In genomic region chr12:76402991-76403885, GRCm38 (mm10) we compare ENCODE assay signal across 8 mouse cellular contexts. TPM values are rescaled to one million over a fixed set of nuclear protein-coding genes. Genes with fewer than 3 reads are reported as not detected.
DNase-seq lines count a peak whose midpoint lies in the region; ATAC-seq and TF ChIP-seq lines count a peak whose summit lies in the region.

No protein-coding gene starts in this region.

- peaks cover 7% of the 10 kb centered on the region; the same call in 1 of the 2 replicates for H3K4me1 ChIP-seq in forebrain, postnatal 0 days (ENCODE audit: insufficient read depth)
- H3K4me1 ChIP-seq in limb, embryonic 14.5 days (ENCODE audit: control insufficient read depth, insufficient read depth, low read length): peaks cover 18% of the 10 kb centered on the region; the same call in 1 of the 2 replicates
- H3K4me1 ChIP-seq in neural tube, embryonic 14.5 days (ENCODE audit: control insufficient read depth, insufficient read depth, low read length): peaks cover 10% of the 10 kb centered on the region

- peak overlapping the region; percentile 86 for H3K27ac ChIP-seq in forebrain, postnatal 0 days (ENCODE audit: low read depth, low read length)
- H3K27ac ChIP-seq in limb, embryonic 14.5 days (replicated peaks; ENCODE audit: low read depth, low read length): peak overlapping the region; percentile 82
- H3K27ac ChIP-seq in neural tube, embryonic 14.5 days (ENCODE audit: low read depth, low read length): peak overlapping the region; percentile 84

- H3K4me3 ChIP-seq in forebrain, postnatal 0 days (ENCODE audit: low read depth, low read length): peak overlapping the region; percentile 78
- H3K4me3 ChIP-seq in limb, embryonic 14.5 days (replicated peaks; ENCODE audit: low read length): peak overlapping the region; percentile 66
- peak overlapping the region; percentile 67 for H3K4me3 ChIP-seq in neural tube, embryonic 14.5 days (ENCODE audit: low read depth, low read length)

- H3K9ac ChIP-seq in forebrain, postnatal 0 days: peak overlapping the region; percentile 68
- peak overlapping the region; percentile 62 for H3K9ac ChIP-seq in limb, embryonic 14.5 days (ENCODE audit: low read depth, low read length, severe bottlenecking)
- H3K9ac ChIP-seq in neural tube, embryonic 14.5 days (replicated peaks; ENCODE audit: low read depth, low read length): peak overlapping the region; percentile 56; the same call in 1 of the 2 replicates

- TF ChIP-seq CTCF in forebrain, postnatal 0 days (IDR thresholded peaks at IDR 0.05; ENCODE audit: low read depth): no peak; the same call in 1 of the 2 replicates

- peak; percentile 80 for ATAC-seq in forebrain, postnatal 0 days
- peak; percentile 90 for ATAC-seq in limb, embryonic 14.5 days (ENCODE audit: low FRiP score, low read depth)
- ATAC-seq in neural tube, embryonic 14.5 days (ENCODE audit: low read depth): peak; percentile 89

- no peaks in the 10 kb centered on the region for H3K9me3 ChIP-seq in forebrain, postnatal 0 days (ENCODE audit: low read length)
- no peaks in the 10 kb centered on the region for H3K9me3 ChIP-seq in limb, embryonic 14.5 days (ENCODE audit: control insufficient read depth, low read length)
- H3K9me3 ChIP-seq in neural tube, embryonic 14.5 days (ENCODE audit: control insufficient read depth, low read length): no peaks in the 10 kb centered on the region

- peak; percentile 91 for DNase-seq in adrenal gland, postnatal 25 days
- DNase-seq in adrenal gland, adult 2 months: no peak
- peak; percentile 34 to 91 for DNase-seq in right cerebral cortex, postnatal 10 days (ENCODE audit: low spot score in 2 of 2)
- DNase-seq in right cerebral cortex, postnatal 4 days: no peak
- no peak for DNase-seq in forebrain, postnatal 0 days
- DNase-seq in limb, embryonic 14.5 days (ENCODE audit: low spot score): peak; percentile 82
- DNase-seq in frontal cortex, postnatal 14 days (ENCODE audit: low spot score in 2 of 2): no peak

- H3K4me2 ChIP-seq in forebrain, postnatal 0 days (ENCODE audit: low read depth): peak overlapping the region; percentile 72
- H3K4me2 ChIP-seq in limb, embryonic 14.5 days (replicated peaks; ENCODE audit: low read depth, low read length, severe bottlenecking): peak overlapping the region; percentile 90
- H3K4me2 ChIP-seq in neural tube, embryonic 14.5 days (ENCODE audit: low read depth, low read length): peak overlapping the region; percentile 80

- H3K36me3 ChIP-seq in forebrain, postnatal 0 days (ENCODE audit: insufficient read depth): no peaks in the 10 kb centered on the region
- H3K36me3 ChIP-seq in limb, embryonic 14.5 days (ENCODE audit: control insufficient read depth, insufficient read depth, low read length): no peaks in the 10 kb centered on the region
- H3K36me3 ChIP-seq in neural tube, embryonic 14.5 days (ENCODE audit: control insufficient read depth, insufficient read depth, low read length): no peaks in the 10 kb centered on the region

- peaks cover 27% of the 10 kb centered on the region for H3K27me3 ChIP-seq in forebrain, postnatal 0 days (ENCODE audit: insufficient read depth, low read length)
- H3K27me3 ChIP-seq in limb, embryonic 14.5 days (ENCODE audit: control insufficient read depth, insufficient read depth, low read length): peaks cover 28% of the 10 kb centered on the region
- H3K27me3 ChIP-seq in neural tube, embryonic 14.5 days (ENCODE audit: control insufficient read depth, insufficient read depth, low read length): peaks cover 27% of the 10 kb centered on the region

- TF ChIP-seq POLR2A in limb, embryonic 14.5 days (IDR thresholded peaks at IDR 0.05; ENCODE audit: borderline replicate concordance, extremely low read depth, insufficient read depth, insufficient read length): 0 out of 2 replicates have a peak, but pooled peaks have one; percentile 29

- WGBS in forebrain, postnatal 0 days: 1% methylated on average over 54 of the region's 54 CpGs
- 2% methylated on average over 47 of the region's 54 CpGs for WGBS in limb, embryonic 14.5 days
- WGBS in neural tube, embryonic 14.5 days: under 1% methylated on average over 54 of the region's 54 CpGs

RNA-seq across cellular contexts. Expression of gene Hspa2, which starts 0.7 kb away (rescaled TPM):
- 25.6 and 26.3 TPM in 2 replicates for total RNA-seq in adrenal gland, postnatal 25 days (2021)
- total RNA-seq in adrenal gland, adult 2 months (2021): 10 to 100 TPM; 18.7 to 23.8 TPM
- 15.9 and 21.3 TPM in 2 replicates for polyA plus RNA-seq in adrenal gland, adult 2 months (2012; rRNA removed)
- 6.5 and 10.6 TPM in 2 replicates for total RNA-seq in forebrain, postnatal 0 days (2014; rRNA removed)
- 8.4 and 11.6 TPM in 2 replicates for polyA plus RNA-seq in forebrain, postnatal 0 days (2015; fragmentation: Nextera tagmentation; extraction: Ambion mirVana)
- polyA plus RNA-seq in limb, embryonic 14.5 days (2012; rRNA removed): 5.1 and 6.7 TPM in 2 replicates
- polyA plus RNA-seq in limb, embryonic 14.5 days (2014; fragmentation: Nextera tagmentation; extraction: Ambion mirVana): 7.7 and 8.3 TPM in 2 replicates
- 4.7 and 5.7 TPM in 2 replicates for polyA plus RNA-seq in neural tube, embryonic 14.5 days (2014; fragmentation: Nextera tagmentation; extraction: Ambion mirVana)

RNA-seq across cellular contexts. Expression of gene Ppp1r36, which starts 14.1 kb away (rescaled TPM):
- 0.52 TPM in 1 of 2 replicates, not detected in the other for total RNA-seq in adrenal gland, postnatal 25 days (2021)
- total RNA-seq in adrenal gland, adult 2 months (2021): under 1 TPM; 0.23 to 0.24 TPM
- not detected in 2 replicates for polyA plus RNA-seq in adrenal gland, adult 2 months (2012; rRNA removed)
- total RNA-seq in forebrain, postnatal 0 days (2014; rRNA removed): 1.1 and 1.8 TPM in 2 replicates
- polyA plus RNA-seq in forebrain, postnatal 0 days (2015; fragmentation: Nextera tagmentation; extraction: Ambion mirVana): 2.2 and 2.7 TPM in 2 replicates
- 2.1 and 4.2 TPM in 2 replicates for polyA plus RNA-seq in limb, embryonic 14.5 days (2012; rRNA removed)
- polyA plus RNA-seq in limb, embryonic 14.5 days (2014; fragmentation: Nextera tagmentation; extraction: Ambion mirVana): 3.1 and 5.3 TPM in 2 replicates
- 0.81 and 1.5 TPM in 2 replicates for polyA plus RNA-seq in neural tube, embryonic 14.5 days (2014; fragmentation: Nextera tagmentation; extraction: Ambion mirVana)

RNA-seq across cellular contexts. Expression of gene Zbtb1, which starts 33.2 kb away (rescaled TPM):
- 8.1 and 8.2 TPM in 2 replicates for total RNA-seq in adrenal gland, postnatal 25 days (2021)
- total RNA-seq in adrenal gland, adult 2 months (2021): 1 to 10 TPM; 5.0 to 5.5 TPM
- polyA plus RNA-seq in adrenal gland, adult 2 months (2012; rRNA removed): 2.3 and 2.4 TPM in 2 replicates
- total RNA-seq in forebrain, postnatal 0 days (2014; rRNA removed): 3.1 and 3.5 TPM in 2 replicates
- polyA plus RNA-seq in forebrain, postnatal 0 days (2015; fragmentation: Nextera tagmentation; extraction: Ambion mirVana): 1.5 and 2.0 TPM in 2 replicates
- polyA plus RNA-seq in limb, embryonic 14.5 days (2012; rRNA removed): 6.2 and 6.9 TPM in 2 replicates
- 9.4 and 10.5 TPM in 2 replicates for polyA plus RNA-seq in limb, embryonic 14.5 days (2014; fragmentation: Nextera tagmentation; extraction: Ambion mirVana)
- polyA plus RNA-seq in neural tube, embryonic 14.5 days (2014; fragmentation: Nextera tagmentation; extraction: Ambion mirVana): 3.5 and 5.1 TPM in 2 replicates

RNA-seq across cellular contexts. Expression of gene Zbtb25, which starts 33.8 kb away (rescaled TPM):
- 8.7 and 12.9 TPM in 2 replicates for total RNA-seq in adrenal gland, postnatal 25 days (2021)
- total RNA-seq in adrenal gland, adult 2 months (2021): 1 to 10 TPM; 6.9 to 9.4 TPM
- polyA plus RNA-seq in adrenal gland, adult 2 months (2012; rRNA removed): 4.9 and 6.0 TPM in 2 replicates
- total RNA-seq in forebrain, postnatal 0 days (2014; rRNA removed): 15.0 and 25.8 TPM in 2 replicates
- polyA plus RNA-seq in forebrain, postnatal 0 days (2015; fragmentation: Nextera tagmentation; extraction: Ambion mirVana): 13.0 and 13.2 TPM in 2 replicates
- polyA plus RNA-seq in limb, embryonic 14.5 days (2012; rRNA removed): 24.1 and 27.2 TPM in 2 replicates
- 21.4 and 23.9 TPM in 2 replicates for polyA plus RNA-seq in limb, embryonic 14.5 days (2014; fragmentation: Nextera tagmentation; extraction: Ambion mirVana)
- 14.5 and 16.6 TPM in 2 replicates for polyA plus RNA-seq in neural tube, embryonic 14.5 days (2014; fragmentation: Nextera tagmentation; extraction: Ambion mirVana)

Comparison
In these comparisons a context has a peak if more than half of its experiments do, and no peak if none do; other contexts are left out.
1. DNase-seq: peak in adrenal gland, postnatal 25 days (single experiment), right cerebral cortex, postnatal 10 days (2 of 2) and limb, embryonic 14.5 days (single experiment); none in adrenal gland, adult 2 months (single experiment), right cerebral cortex, postnatal 4 days (single experiment), forebrain, postnatal 0 days (single experiment) and frontal cortex, postnatal 14 days (0 of 2).
2. Peak in every context shown above with its lines, with median percentiles within 50 percentile points of each other: ATAC-seq, H3K27ac ChIP-seq, H3K4me2 ChIP-seq, H3K4me3 ChIP-seq and H3K9ac ChIP-seq.